Mouse (Mus musculus): ENCODE measurements around the gene Stkld1. TPM values are rescaled to one million over a fixed set of nuclear protein-coding genes. Genes with fewer than 3 reads are reported as not detected.

Gene Stkld1
- polyA plus RNA-seq, 1 experiment from 2014 or later, result 0.08 TPM

- TF ChIP-seq EP300 (optimal IDR thresholded peaks at IDR 0.05) (no peak), CTCF (IDR thresholded peaks at IDR 0.05; ENCODE audit: low read depth) (no peak; the same call in 1 of the 2 replicates)
- Histone ChIP-seq H3K27ac (replicated peaks) (peak within 1 kb of the TSS; percentile 99), H3K27me3 (ENCODE audit: control insufficient read depth, insufficient read depth, low read length) (no peaks in the 10 kb centered on the region), H3K4me3 (ENCODE audit: low read depth, low read length) (peak within 1 kb of the TSS; percentile 75), H3K4me1 (replicated peaks; ENCODE audit: control insufficient read depth, insufficient read depth) (no peaks in the 10 kb centered on the region), H3K36me3 (ENCODE audit: control insufficient read depth, insufficient read depth, low read length) (peaks cover 10% of the 10 kb centered on the region; the same call in 1 of the 2 replicates), H3K9ac (ENCODE audit: low read length) (peak within 1 kb of the TSS; percentile 79), H3K4me2 (replicated peaks; ENCODE audit: low read depth) (peak within 1 kb of the TSS; percentile 74), H3K9me3 (ENCODE audit: control insufficient read depth, low read length) (no peaks in the 10 kb centered on the region)
- DNase-seq (ENCODE audit: low spot score) (peak; percentile 93), ATAC-seq (ENCODE audit: low FRiP score, low TSS enrichment) (peak; percentile 93)
- WGBS, result under 1% methylated on average over 50 of the region's 50 CpGs
Observed at GRCm38 (mm10) chr2:26963923-26964723, 30.3 kb downstream of the Stkld1 start, which contains the start of gene Rexo4. Gene Rexo4, minus strand, starts transcription at chr2:26964386.

GRCm38 (mm10) chr2:26964724-26965370 lies 31.0 kb downstream of the Stkld1 start:
- H3K27ac ChIP-seq (replicated peaks), result peak overlapping the region; percentile 99
- H3K4me1 ChIP-seq (replicated peaks; ENCODE audit: control insufficient read depth, insufficient read depth), result no peaks in the 10 kb centered on the region
- peaks cover 9% of the 10 kb centered on the region; the same call in 1 of the 2 replicates for H3K36me3 ChIP-seq (ENCODE audit: control insufficient read depth, insufficient read depth, low read length)
- no peaks in the 10 kb centered on the region for H3K27me3 ChIP-seq (ENCODE audit: control insufficient read depth, insufficient read depth, low read length)
- 10% methylated on average over 14 of the region's 14 CpGs for WGBS
- DNase-seq (ENCODE audit: low spot score), result peak; percentile 50
- ATAC-seq (ENCODE audit: low FRiP score, low TSS enrichment), result peak; percentile 22
- no peak for TF ChIP-seq EP300 (optimal IDR thresholded peaks at IDR 0.05)
- no peak; the same call in 1 of the 2 replicates for TF ChIP-seq CTCF (IDR thresholded peaks at IDR 0.05; ENCODE audit: low read depth)
- peak overlapping the region; percentile 75 for H3K4me3 ChIP-seq (ENCODE audit: low read depth, low read length)
- H3K9ac ChIP-seq (ENCODE audit: low read length), result peak overlapping the region; percentile 79
- H3K9me3 ChIP-seq (ENCODE audit: control insufficient read depth, low read length), result no peaks in the 10 kb centered on the region
- peak overlapping the region; percentile 74 for H3K4me2 ChIP-seq (replicated peaks; ENCODE audit: low read depth)

DNA sequence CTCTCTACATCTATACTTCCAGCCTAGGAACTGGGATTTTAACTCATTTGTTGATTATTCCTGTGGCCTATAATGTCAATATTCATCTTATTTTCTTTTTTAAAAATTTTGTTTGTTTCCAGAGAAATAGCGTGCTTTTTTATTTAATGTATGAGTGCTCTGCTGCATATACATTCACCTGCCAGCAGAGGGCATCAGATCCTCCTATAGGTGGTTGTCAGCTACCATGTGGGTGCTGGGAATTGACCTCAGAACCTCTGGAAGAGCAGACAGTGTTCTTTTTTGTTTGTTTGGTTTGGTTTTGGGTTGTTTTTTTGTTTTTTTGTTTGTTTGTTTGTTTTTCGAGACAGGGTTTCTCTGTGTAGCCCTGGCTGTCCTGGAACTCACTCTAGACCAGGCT lies 33.4 kb downstream of the Stkld1 start:
- Histone ChIP-seq H3K27me3 (ENCODE audit: control insufficient read depth, insufficient read depth, low read length) (no peaks in the 10 kb centered on the region), H3K9ac (ENCODE audit: low read length) (no peak overlapping the region), H3K4me1 (replicated peaks; ENCODE audit: control insufficient read depth, insufficient read depth) (no peaks in the 10 kb centered on the region), H3K4me3 (ENCODE audit: low read depth, low read length) (no peak overlapping the region), H3K27ac (replicated peaks) (no peak overlapping the region), H3K9me3 (ENCODE audit: control insufficient read depth, low read length) (no peaks in the 10 kb centered on the region), H3K36me3 (ENCODE audit: control insufficient read depth, insufficient read depth, low read length) (no peaks in the 10 kb centered on the region), H3K4me2 (replicated peaks; ENCODE audit: low read depth) (no peak overlapping the region)
- peak; percentile 36; the same call in 1 of the 2 replicates for TF ChIP-seq CTCF (IDR thresholded peaks at IDR 0.05; ENCODE audit: low read depth)
- no peak for TF ChIP-seq EP300 (optimal IDR thresholded peaks at IDR 0.05)
- 76% methylated on average over 2 of the region's 2 CpGs for WGBS
- no peak for ATAC-seq (ENCODE audit: low FRiP score, low TSS enrichment)
- DNase-seq (ENCODE audit: low spot score), result no peak

DNA sequence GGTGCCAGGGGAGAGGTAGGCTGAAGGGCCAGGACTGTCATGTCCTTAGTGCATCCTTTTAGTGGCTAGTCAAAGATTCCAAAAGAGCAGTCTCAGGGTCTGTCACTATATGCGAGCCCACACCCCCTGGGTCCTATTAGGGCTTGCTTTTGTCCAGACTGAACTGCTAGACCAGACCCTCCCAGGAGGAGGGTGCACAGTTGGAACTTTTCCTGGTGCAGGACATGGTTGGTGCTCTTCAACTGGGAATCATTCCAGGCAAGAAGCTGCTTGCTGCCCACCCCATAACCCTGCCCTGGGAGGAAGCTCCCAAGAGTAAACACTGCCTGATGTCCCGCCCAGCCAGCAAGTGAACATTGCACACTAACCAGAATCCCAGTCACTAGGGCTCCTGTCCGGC lies 39.3 kb downstream of the Stkld1 start, which contains the start of gene Adamts13:
TSS of gene Adamts13 (plus strand) at position 301 of the 400 bp plus-strand sequence.
- no peak for DNase-seq (ENCODE audit: low spot score)
- Histone ChIP-seq H3K27me3 (ENCODE audit: control insufficient read depth, insufficient read depth, low read length) (no peaks in the 10 kb centered on the region), H3K4me2 (replicated peaks; ENCODE audit: low read depth) (no peak within 1 kb of the TSS), H3K27ac (replicated peaks) (no peak within 1 kb of the TSS), H3K36me3 (ENCODE audit: control insufficient read depth, insufficient read depth, low read length) (no peaks in the 10 kb centered on the region), H3K4me1 (replicated peaks; ENCODE audit: control insufficient read depth, insufficient read depth) (peaks cover 4% of the 10 kb centered on the region; the same call in 1 of the 2 replicates), H3K9me3 (ENCODE audit: control insufficient read depth, low read length) (no peaks in the 10 kb centered on the region), H3K9ac (ENCODE audit: low read length) (no peak within 1 kb of the TSS), H3K4me3 (ENCODE audit: low read depth, low read length) (no peak within 1 kb of the TSS)
- TF ChIP-seq EP300 (optimal IDR thresholded peaks at IDR 0.05), result no peak
- TF ChIP-seq CTCF (IDR thresholded peaks at IDR 0.05; ENCODE audit: low read depth), result no peak
- no peak for ATAC-seq (ENCODE audit: low FRiP score, low TSS enrichment)
- 45% methylated on average over 3 of the region's 3 CpGs for WGBS

DNA sequence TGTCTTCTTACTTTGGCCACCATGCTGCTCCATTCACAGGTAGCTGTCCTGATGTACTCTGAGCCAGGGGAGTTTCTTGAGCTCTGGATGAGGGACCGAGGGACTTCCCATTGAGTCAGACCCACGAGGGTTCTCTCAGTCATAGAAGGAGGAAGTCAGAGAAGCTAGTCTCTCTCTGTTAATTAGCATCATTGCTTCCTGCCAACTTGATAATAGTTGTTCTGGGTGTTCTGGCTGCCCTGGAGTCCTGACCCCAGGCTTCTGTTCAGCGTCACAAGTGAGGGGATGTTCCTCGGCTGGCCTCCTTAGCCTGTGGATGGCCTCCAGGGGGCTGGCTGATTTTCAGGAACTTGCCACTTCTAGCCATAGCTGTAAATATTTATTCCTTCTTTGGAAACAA lies 40.1 kb downstream of the Stkld1 start:
- Histone ChIP-seq H3K9me3 (ENCODE audit: control insufficient read depth, low read length) (no peaks in the 10 kb centered on the region), H3K9ac (ENCODE audit: low read length) (no peak overlapping the region), H3K4me1 (replicated peaks; ENCODE audit: control insufficient read depth, insufficient read depth) (peaks cover 4% of the 10 kb centered on the region; the same call in 1 of the 2 replicates), H3K4me2 (replicated peaks; ENCODE audit: low read depth) (no peak overlapping the region), H3K36me3 (ENCODE audit: control insufficient read depth, insufficient read depth, low read length) (no peaks in the 10 kb centered on the region), H3K4me3 (ENCODE audit: low read depth, low read length) (no peak overlapping the region), H3K27ac (replicated peaks) (no peak overlapping the region), H3K27me3 (ENCODE audit: control insufficient read depth, insufficient read depth, low read length) (no peaks in the 10 kb centered on the region)
- ATAC-seq (ENCODE audit: low FRiP score, low TSS enrichment) (peak; percentile 14; the same call in 1 of the 2 replicates), DNase-seq (ENCODE audit: low spot score) (no peak)
- WGBS, result 31% methylated on average over 4 of the region's 4 CpGs
- no peak for TF ChIP-seq CTCF (IDR thresholded peaks at IDR 0.05; ENCODE audit: low read depth)
